Mouse (Mus musculus): ENCODE measurements around the gene Strn3. TPM values are rescaled to one million over a fixed set of nuclear protein-coding genes. Genes with fewer than 3 reads are reported as not detected.
"Not testable (repeated sequence)": the region's sequence is repeated elsewhere in the genome, so short reads cannot be mapped to it uniquely, and the experiment has no call there.

Strn3 gene
- polyA plus RNA-seq, 1 experiment from 2014 or later = 60.4 TPM

- peak overlapping the region; percentile 58 for H3K4me3 ChIP-seq
- H3K9me3 ChIP-seq = no peaks in the 10 kb centered on the region
- peaks cover 20% of the 10 kb centered on the region for H3K4me1 ChIP-seq
- no peaks in the 10 kb centered on the region for H3K36me3 ChIP-seq
- H3K27ac ChIP-seq (replicated peaks) = no peak overlapping the region
- peak; percentile 61 for ATAC-seq (ENCODE audit: low FRiP score, low read depth)
- peak overlapping the region; percentile 99 for H3K4me2 ChIP-seq (replicated peaks)
- H3K27me3 ChIP-seq = peaks cover 48% of the 10 kb centered on the region
- under 1% methylated on average over 20 of the region's 21 CpGs for WGBS
- H3K9ac ChIP-seq (replicated peaks) = peak overlapping the region; percentile 68
These were observed 98.8 kb downstream of the Strn3 start for GRCm38 (mm10) chr12:51592888-51593228.

GRCm38 (mm10) chr12:51591921-51592320 is 99.8 kb downstream of the Strn3 start:
- no peaks in the 10 kb centered on the region for H3K9me3 ChIP-seq
- H3K4me2 ChIP-seq (replicated peaks) = no peak overlapping the region
- ATAC-seq (ENCODE audit: low FRiP score, low read depth) = no peak
- peaks cover 48% of the 10 kb centered on the region for H3K27me3 ChIP-seq
- no peak overlapping the region for H3K27ac ChIP-seq (replicated peaks)
- no peak overlapping the region for H3K4me3 ChIP-seq
- H3K4me1 ChIP-seq = peaks cover 20% of the 10 kb centered on the region
- no peak overlapping the region for H3K9ac ChIP-seq (replicated peaks)
- 74% methylated on average over 8 of the region's 8 CpGs for WGBS
- no peaks in the 10 kb centered on the region for H3K36me3 ChIP-seq

GRCm38 (mm10) chr12:51589263-51589662 is 102.4 kb downstream of the Strn3 start:
- no peak overlapping the region for H3K4me3 ChIP-seq
- H3K9me3 ChIP-seq = no peaks in the 10 kb centered on the region; the same call in 1 of the 2 replicates
- H3K4me1 ChIP-seq = peaks cover 20% of the 10 kb centered on the region
- H3K9ac ChIP-seq (replicated peaks) = no peak overlapping the region
- H3K27me3 ChIP-seq = peaks cover 27% of the 10 kb centered on the region
- H3K27ac ChIP-seq (replicated peaks) = no peak overlapping the region
- no peaks in the 10 kb centered on the region for H3K36me3 ChIP-seq
- H3K4me2 ChIP-seq (replicated peaks) = no peak overlapping the region
- ATAC-seq (ENCODE audit: low FRiP score, low read depth) = no peak
- 95% methylated on average over 5 of the region's 5 CpGs for WGBS

GRCm38 (mm10) chr12:51577816-51578215 is 113.9 kb downstream of the Strn3 start:
- H3K9ac ChIP-seq (replicated peaks); H3K27ac ChIP-seq (replicated peaks); H3K4me3 ChIP-seq; H3K4me2 ChIP-seq (replicated peaks); H3K9me3 ChIP-seq; H3K36me3 ChIP-seq; ATAC-seq (ENCODE audit: low FRiP score, low read depth); H3K27me3 ChIP-seq; H3K4me1 ChIP-seq: not testable (repeated sequence)
- WGBS = 94% methylated on average over 2 of the region's 2 CpGs

- Histone ChIP-seq H3K4me1 (no peaks in the 10 kb centered on the region), H3K9me3 (no peaks in the 10 kb centered on the region), H3K27ac (replicated peaks) (no peak overlapping the region), H3K27me3 (no peaks in the 10 kb centered on the region), H3K4me3 (no peak overlapping the region), H3K9ac (replicated peaks) (no peak overlapping the region), H3K36me3 (no peaks in the 10 kb centered on the region), H3K4me2 (replicated peaks) (no peak overlapping the region)
- WGBS = 90% methylated on average over 4 of the region's 4 CpGs
- ATAC-seq (ENCODE audit: low FRiP score, low read depth) = no peak
These were observed 119.0 kb downstream of the Strn3 start for GRCm38 (mm10) chr12:51572651-51573050.

GRCm38 (mm10) chr12:51569944-51570343 is 121.8 kb downstream of the Strn3 start:
- H3K9ac ChIP-seq (replicated peaks) = no peak overlapping the region
- no peak for ATAC-seq (ENCODE audit: low FRiP score, low read depth)
- 66% methylated on average over 7 of the region's 7 CpGs for WGBS

GRCm38 (mm10) chr12:51569472-51569871 is 122.2 kb downstream of the Strn3 start:
- Histone ChIP-seq H3K27ac (replicated peaks) (no peak overlapping the region), H3K4me2 (replicated peaks) (no peak overlapping the region), H3K9ac (replicated peaks) (no peak overlapping the region), H3K36me3 (no peaks in the 10 kb centered on the region), H3K9me3 (peaks cover 6% of the 10 kb centered on the region; the same call in 1 of the 2 replicates), H3K27me3 (no peaks in the 10 kb centered on the region), H3K4me3 (no peak overlapping the region), H3K4me1 (no peaks in the 10 kb centered on the region)
- WGBS = 88% methylated on average over 8 of the region's 8 CpGs
- no peak for ATAC-seq (ENCODE audit: low FRiP score, low read depth)

More at GRCm38 (mm10) chr12:51569944-51570343, 121.8 kb downstream of the Strn3 start:
- H3K4me2 ChIP-seq (replicated peaks) = no peak overlapping the region
- no peaks in the 10 kb centered on the region for H3K36me3 ChIP-seq
- H3K9me3 ChIP-seq = peaks cover 6% of the 10 kb centered on the region; the same call in 1 of the 2 replicates
- H3K27me3 ChIP-seq = no peaks in the 10 kb centered on the region
- no peaks in the 10 kb centered on the region for H3K4me1 ChIP-seq
- no peak overlapping the region for H3K4me3 ChIP-seq
- H3K27ac ChIP-seq (replicated peaks) = no peak overlapping the region

- Histone ChIP-seq H3K9ac (replicated peaks) (no peak overlapping the region), H3K4me3 (no peak overlapping the region), H3K4me1 (no peaks in the 10 kb centered on the region), H3K36me3 (no peaks in the 10 kb centered on the region), H3K9me3 (peaks cover 6% of the 10 kb centered on the region; the same call in 1 of the 2 replicates), H3K4me2 (replicated peaks) (no peak overlapping the region), H3K27ac (replicated peaks) (no peak overlapping the region), H3K27me3 (no peaks in the 10 kb centered on the region)
- 86% methylated on average over 7 of the region's 7 CpGs for WGBS
- no peak for ATAC-seq (ENCODE audit: low FRiP score, low read depth)
These were observed 124.5 kb downstream of the Strn3 start for GRCm38 (mm10) chr12:51567225-51567624.

- WGBS = 76% methylated on average over 9 of the region's 9 CpGs
- no peaks in the 10 kb centered on the region for H3K36me3 ChIP-seq
- no peaks in the 10 kb centered on the region for H3K4me1 ChIP-seq
These were observed 130.3 kb downstream of the Strn3 start for GRCm38 (mm10) chr12:51561416-51561815.

More at GRCm38 (mm10) chr12:51561416-51561815, 130.3 kb downstream of the Strn3 start:
- no peak overlapping the region for H3K4me3 ChIP-seq
- H3K27me3 ChIP-seq = no peaks in the 10 kb centered on the region
- H3K9ac ChIP-seq (replicated peaks) = no peak overlapping the region
- H3K27ac ChIP-seq (replicated peaks) = no peak overlapping the region
- no peak for ATAC-seq (ENCODE audit: low FRiP score, low read depth)
- H3K4me2 ChIP-seq (replicated peaks) = no peak overlapping the region
- peaks cover 6% of the 10 kb centered on the region; the same call in 1 of the 2 replicates for H3K9me3 ChIP-seq

Other genes with a start within 250 kb of the Strn3 start
- 5.7 and 5.9 TPM in 2 replicates for gene Coch, start 98.6 kb downstream of the Strn3 start, polyA plus RNA-seq (2016; fragmentation: Nextera tagmentation; extraction: Ambion mirVana)
- gene Ap4s1, start 864 bp downstream of the Strn3 start, polyA plus RNA-seq (2016; fragmentation: Nextera tagmentation; extraction: Ambion mirVana) = 49.3 and 56.4 TPM in 2 replicates
- 40.8 and 41.5 TPM in 2 replicates for gene Hectd1, start 137.6 kb upstream of the Strn3 start, polyA plus RNA-seq (2016; fragmentation: Nextera tagmentation; extraction: Ambion mirVana)

Measured in midbrain, embryonic 12.5 days (tissue).